Mouse (Mus musculus): ENCODE data around the gene Rpl37. TPM values are rescaled to one million over a fixed set of nuclear protein-coding genes. Genes with fewer than 3 reads are reported as not detected.

Gene Rpl37
- total RNA-seq, 2 experiments from 2014 or later: 252 to 283 TPM

DNA sequence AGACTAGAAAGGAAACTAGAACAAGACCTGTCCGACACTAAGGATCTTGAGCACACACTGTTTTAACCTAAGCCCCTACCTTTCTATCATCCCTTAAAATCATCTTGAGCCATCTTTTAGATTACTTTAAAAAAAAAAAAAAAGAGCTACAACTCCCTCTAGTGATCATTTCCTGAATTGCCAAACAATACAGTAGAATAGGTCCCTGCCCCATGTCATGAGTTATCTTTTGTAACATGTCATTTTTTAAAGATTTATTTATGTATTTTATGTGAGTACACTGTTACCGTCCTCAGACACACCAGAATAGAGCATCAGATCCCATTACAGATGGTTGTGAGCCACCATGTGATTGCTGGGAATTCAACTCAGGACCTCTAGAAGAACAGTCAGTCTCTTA is 10.2 kb upstream of the Rpl37 start:
- H3K4me3 ChIP-seq: no peak overlapping the region
- no peak overlapping the region for H3K27ac ChIP-seq
- peak; percentile 78 for TF ChIP-seq CTCF (IDR thresholded peaks at IDR 0.05)
- DNase-seq (ENCODE audit: extremely low spot score in 1 of 2, low spot score in 2 of 2): no peak
- intact Hi-C loops (cut with DNase I): loop anchor here (5.0 kb wide), 2 partner anchors 1049 to 1149 kb away; no protein-coding TSS in a partner anchor

- Histone ChIP-seq H3K4me3 (peak within 1 kb of the TSS; percentile 41), H3K27ac (peak within 1 kb of the TSS; percentile 61)
- no peak for TF ChIP-seq CTCF (IDR thresholded peaks at IDR 0.05)
- intact Hi-C loops (cut with DNase I): loop anchor here (5.0 kb wide), 2 partner anchors 1051 to 1151 kb away; no protein-coding TSS in a partner anchor
- DNase-seq (ENCODE audit: extremely low spot score in 1 of 2, low spot score in 2 of 2): no peak
Measured at GRCm38 (mm10) chr15:5107686-5108654, 8.5 kb upstream of the Rpl37 start, which contains the start of gene Card6. Card6 (minus strand) TSS chr15:5108539.

DNA sequence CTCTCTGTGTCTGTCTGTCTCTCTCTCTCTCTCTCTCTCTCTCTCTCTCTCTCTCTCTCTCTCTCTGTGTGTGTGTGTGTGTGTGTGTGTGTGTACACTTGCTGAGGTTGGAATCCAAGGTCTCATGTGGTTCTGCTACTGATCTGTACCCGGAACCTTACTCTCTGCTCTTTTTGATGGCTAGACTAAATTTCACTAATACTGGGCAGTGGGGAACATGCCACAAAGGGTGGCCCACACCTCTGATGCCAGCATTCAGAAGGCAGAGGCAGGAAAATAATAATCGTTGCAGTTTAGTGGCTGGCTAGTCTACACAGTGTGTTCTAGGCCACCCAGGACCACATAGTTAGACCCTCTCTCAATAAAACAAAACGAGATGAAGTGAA is 7.8 kb upstream of the Rpl37 start:
- DNase-seq (ENCODE audit: extremely low spot score in 1 of 2, low spot score in 2 of 2): no peak
- intact Hi-C loops (cut with DNase I): loop anchor here (5.0 kb wide), 2 partner anchors 1051 to 1151 kb away; no protein-coding TSS in a partner anchor
- Histone ChIP-seq H3K27ac (no peak overlapping the region), H3K4me3 (no peak overlapping the region)
- no peak for TF ChIP-seq CTCF (IDR thresholded peaks at IDR 0.05)

GRCm38 (mm10) chr15:5112651-5113050 is 3.8 kb upstream of the Rpl37 start:
- H3K27ac ChIP-seq: no peak overlapping the region
- intact Hi-C loops (cut with DNase I): no loop called here
- no peak for DNase-seq (ENCODE audit: extremely low spot score in 1 of 2, low spot score in 2 of 2)
- H3K4me3 ChIP-seq: no peak overlapping the region
- no peak for TF ChIP-seq CTCF (IDR thresholded peaks at IDR 0.05)

- DNase-seq (ENCODE audit: extremely low spot score in 1 of 2, low spot score in 2 of 2): no peak
- Histone ChIP-seq H3K4me3 (peak overlapping the region; percentile 62; the same call in 1 of the 2 replicates), H3K27ac (no peak overlapping the region; the same call in 1 of the 2 replicates)
- no peak for TF ChIP-seq CTCF (IDR thresholded peaks at IDR 0.05)
- intact Hi-C loops (cut with DNase I): no loop called here
Measured at GRCm38 (mm10) chr15:5115173-5115572, 1.3 kb upstream of the Rpl37 start.

DNA sequence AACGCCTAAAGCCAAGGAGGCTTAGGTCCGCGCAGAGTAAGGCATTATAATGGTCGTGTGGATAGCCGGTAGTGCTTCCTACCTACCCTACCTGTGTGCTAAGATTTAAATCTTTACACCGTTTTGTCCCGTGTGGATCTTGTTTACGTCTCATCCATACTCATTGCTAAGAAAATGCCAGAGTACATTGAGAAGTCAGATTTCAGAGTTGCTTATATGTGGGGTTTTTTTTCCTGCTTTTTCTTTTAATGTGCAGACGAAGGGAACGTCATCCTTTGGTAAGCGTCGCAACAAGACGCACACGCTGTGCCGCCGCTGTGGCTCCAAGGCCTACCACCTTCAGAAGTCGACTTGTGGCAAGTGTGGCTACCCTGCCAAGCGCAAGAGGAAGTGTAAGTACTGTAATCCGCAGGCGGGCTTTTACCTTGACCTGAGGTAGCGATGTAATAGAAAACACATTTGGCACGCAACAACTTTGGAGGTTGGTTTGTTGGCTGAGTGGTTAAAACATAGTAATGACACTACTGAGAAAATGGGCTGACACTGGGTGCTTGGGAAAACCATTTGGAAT is 671 bp downstream of the Rpl37 start:
- no peak for DNase-seq (ENCODE audit: extremely low spot score in 1 of 2, low spot score in 2 of 2)
- Histone ChIP-seq H3K27ac (peak overlapping the region; percentile 82), H3K4me3 (peak overlapping the region; percentile 62)
- intact Hi-C loops (cut with DNase I): loop anchor here (1.0 kb wide), 1 partner anchor 26 kb away; the partner anchor contains the start of gene Prkaa1
- TF ChIP-seq CTCF (IDR thresholded peaks at IDR 0.05): no peak

DNA sequence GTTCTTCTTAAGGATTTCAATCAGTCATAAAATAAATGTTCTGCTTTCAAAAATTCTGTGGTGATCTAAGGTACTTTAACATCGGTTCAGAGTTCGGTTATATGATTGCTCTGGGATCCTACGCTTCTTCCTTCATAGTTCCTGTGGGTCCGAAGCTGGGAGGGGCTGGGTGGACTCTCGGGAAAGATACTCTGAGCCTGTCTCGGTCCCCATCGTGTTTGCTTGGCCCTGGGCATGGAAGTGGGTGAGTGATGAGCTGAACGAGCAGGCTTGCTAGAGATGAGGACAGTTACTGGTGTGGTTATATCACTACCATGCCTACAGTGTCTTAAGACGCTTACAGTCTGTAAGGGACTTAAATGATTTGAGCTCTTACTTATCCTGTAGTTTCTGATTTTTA is 2.2 kb downstream of the Rpl37 start:
- DNase-seq (ENCODE audit: extremely low spot score in 1 of 2, low spot score in 2 of 2): no peak
- TF ChIP-seq CTCF (IDR thresholded peaks at IDR 0.05): no peak
- intact Hi-C loops (cut with DNase I): no loop called here

DNA sequence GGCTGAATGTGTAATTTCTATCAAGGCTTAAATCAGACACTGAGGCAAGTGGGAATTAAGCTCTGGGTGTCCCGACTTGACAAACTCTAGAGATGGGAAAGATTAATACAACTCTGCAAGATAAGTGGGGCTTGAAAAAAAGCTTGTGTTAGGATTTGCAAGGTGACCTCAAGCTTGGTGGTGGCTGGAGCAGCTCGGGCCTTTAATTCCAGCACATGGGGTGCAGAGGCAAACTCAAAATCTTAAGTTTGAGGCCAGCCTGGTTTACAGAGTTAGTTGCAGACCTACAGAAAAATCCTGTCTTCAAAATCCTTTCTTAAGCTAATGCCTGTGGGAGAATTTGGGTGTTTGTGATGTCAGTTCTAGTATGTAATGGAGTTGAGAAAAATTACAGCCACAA is 2.7 kb downstream of the Rpl37 start:
- Histone ChIP-seq H3K27ac (no peak overlapping the region), H3K4me3 (no peak overlapping the region)
- DNase-seq (ENCODE audit: extremely low spot score in 1 of 2, low spot score in 2 of 2): no peak
- intact Hi-C loops (cut with DNase I): no loop called here
- TF ChIP-seq CTCF (IDR thresholded peaks at IDR 0.05): no peak

More for the DNA sequence above, 2.2 kb downstream of the Rpl37 start:
- no peak overlapping the region for H3K4me3 ChIP-seq
- no peak overlapping the region for H3K27ac ChIP-seq

DNA sequence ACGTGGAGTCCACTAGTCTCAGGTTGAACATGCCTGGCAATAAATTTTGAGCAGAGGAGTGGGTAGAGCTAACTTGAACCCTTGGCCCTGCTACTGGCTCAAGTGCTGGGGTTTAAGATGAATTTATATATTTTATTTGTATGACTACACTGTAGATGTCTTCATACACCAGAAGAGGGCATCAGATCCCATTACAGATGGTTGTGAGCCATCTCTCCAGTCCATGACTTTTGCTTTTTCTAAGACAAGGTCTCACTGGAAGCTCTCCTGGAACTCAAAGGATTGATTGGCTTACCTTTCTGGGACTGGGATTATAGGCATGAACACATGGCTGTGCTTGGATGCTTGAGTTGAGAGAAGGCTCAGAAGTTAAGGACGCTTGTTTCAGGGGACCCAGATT is 3.3 kb downstream of the Rpl37 start:
- Histone ChIP-seq H3K27ac (no peak overlapping the region), H3K4me3 (no peak overlapping the region)
- intact Hi-C loops (cut with DNase I): no loop called here
- DNase-seq (ENCODE audit: extremely low spot score in 1 of 2, low spot score in 2 of 2): no peak
- TF ChIP-seq CTCF (IDR thresholded peaks at IDR 0.05): peak; percentile 40

DNA sequence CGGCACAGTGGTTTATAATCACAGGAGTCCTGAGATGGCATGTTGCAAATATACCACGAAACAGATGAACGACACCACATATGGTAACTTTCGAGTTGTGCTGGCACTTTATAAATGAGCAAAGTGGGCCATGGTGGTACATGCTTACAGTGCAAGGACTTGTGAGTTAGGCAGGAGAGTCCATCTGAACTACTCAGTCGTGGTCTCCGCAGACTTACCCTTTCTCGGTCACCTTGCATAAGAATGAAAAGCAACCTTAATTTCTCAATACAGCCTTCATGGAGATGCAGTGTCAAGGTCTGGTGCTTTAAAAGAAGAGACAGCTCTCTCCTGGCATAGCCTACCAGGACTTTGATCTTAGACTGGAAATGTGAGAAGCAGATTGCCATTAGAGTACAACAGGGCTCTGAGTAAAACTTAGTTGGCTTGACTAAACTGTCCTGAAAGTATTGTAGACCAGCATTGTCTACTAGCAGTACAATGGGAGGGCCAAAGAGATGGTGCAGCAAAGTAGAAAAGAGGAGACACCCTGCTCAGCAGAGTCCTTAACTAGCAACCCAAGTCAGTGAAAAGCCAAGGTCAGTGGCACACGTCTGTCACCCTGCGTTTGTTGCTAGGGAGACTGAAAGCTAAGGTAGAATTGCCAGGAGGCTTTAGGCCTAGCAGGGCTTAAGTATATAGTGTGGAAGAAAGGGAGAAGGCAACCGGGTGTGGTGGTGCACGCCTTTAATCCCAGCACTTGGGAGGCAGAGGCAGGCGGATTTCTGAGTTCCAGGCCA is 5.3 kb downstream of the Rpl37 start:
- TF ChIP-seq CTCF (IDR thresholded peaks at IDR 0.05): no peak
- no peak overlapping the region for H3K4me3 ChIP-seq
- intact Hi-C loops (cut with DNase I): no loop called here
- H3K27ac ChIP-seq: no peak overlapping the region
- no peak for DNase-seq (ENCODE audit: extremely low spot score in 1 of 2, low spot score in 2 of 2)

DNA sequence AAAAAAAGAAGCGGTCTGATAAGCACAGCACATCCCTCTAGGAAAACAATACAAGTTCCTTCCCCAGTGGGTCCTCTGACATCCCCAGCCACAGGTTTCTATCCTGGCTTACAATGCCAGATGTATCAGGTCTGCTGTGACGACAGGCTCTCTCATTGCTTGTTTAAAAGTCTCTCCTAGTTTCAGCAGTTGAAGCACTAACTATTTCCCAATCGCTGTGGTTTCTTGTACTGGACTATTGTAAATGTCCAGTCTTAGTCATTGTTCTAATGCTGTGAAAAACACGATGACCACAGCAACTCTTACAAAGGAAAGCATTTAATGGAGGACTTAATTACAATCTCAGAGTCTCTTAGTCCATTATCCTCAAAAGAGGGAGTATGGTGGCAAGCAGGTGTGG is 10.0 kb downstream of the Rpl37 start:
- TF ChIP-seq CTCF (IDR thresholded peaks at IDR 0.05): no peak
- intact Hi-C loops (cut with DNase I): no loop called here

More for the DNA sequence above, 10.0 kb downstream of the Rpl37 start:
- no peak overlapping the region for H3K4me3 ChIP-seq
- DNase-seq (ENCODE audit: extremely low spot score in 1 of 2, low spot score in 2 of 2): no peak
- H3K27ac ChIP-seq: no peak overlapping the region
